In the genomic region with DNA sequence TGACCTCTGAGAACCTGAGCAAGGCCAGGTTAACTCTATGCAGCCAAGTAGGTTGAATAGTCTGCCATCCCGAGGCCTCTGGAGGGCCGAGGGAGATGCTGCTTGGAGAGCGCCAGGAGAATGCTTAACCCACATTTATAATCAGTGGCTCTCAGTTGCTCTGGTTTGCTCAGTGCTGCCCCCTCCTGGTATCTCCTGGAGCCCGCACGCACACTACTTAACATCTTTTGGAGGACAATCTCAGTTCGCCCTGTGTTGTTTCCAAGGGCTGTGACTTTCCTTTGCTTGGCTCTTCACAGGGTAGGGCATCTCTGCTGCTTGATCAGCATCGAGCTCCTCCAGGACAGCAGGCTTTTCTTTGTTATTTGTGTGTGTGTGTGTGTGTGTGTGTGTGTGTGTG, we compare ENCODE assay signal across 8 mouse cellular contexts. TPM values are rescaled to one million over a fixed set of nuclear protein-coding genes. Genes with fewer than 3 reads are reported as not detected.
DNase-seq lines count a peak whose midpoint lies in the region; ATAC-seq and TF ChIP-seq lines count a peak whose summit lies in the region.

No protein-coding gene starts in this region.

- DNase-seq in forebrain, embryonic 10.5 days (ENCODE audit: extremely low spot score, low spot score): peak; percentile 41
- DNase-seq in lung, embryonic 14.5 days: peak; percentile 58
- DNase-seq in lung, postnatal 25 days (ENCODE audit: low spot score): no peak
- DNase-seq in brain, embryonic 14.5 days (ENCODE audit: low read depth): peak; percentile 46
- peak; percentile 22 for DNase-seq in liver, embryonic 13.5 days
- peak; percentile 27 for DNase-seq in thymus, postnatal 0 days (ENCODE audit: low spot score)
- DNase-seq in T-cell, adult 2 months (ENCODE audit: low spot score): no peak

- no peak overlapping the region for H3K4me3 ChIP-seq in forebrain, embryonic 10.5 days
- H3K4me3 ChIP-seq in forebrain, embryonic 12.5 days (replicated peaks): no peak overlapping the region
- no peak overlapping the region for H3K4me3 ChIP-seq in lung, embryonic 14.5 days (ENCODE audit: low read depth, low read length)
- no peak overlapping the region for H3K4me3 ChIP-seq in liver, embryonic 13.5 days (replicated peaks)

- WGBS in forebrain, embryonic 10.5 days: 72% methylated on average over 7 of the region's 7 CpGs
- 61% methylated on average over 7 of the region's 7 CpGs for WGBS in forebrain, embryonic 12.5 days
- 71% methylated on average over 7 of the region's 7 CpGs for WGBS in lung, embryonic 14.5 days
- WGBS in liver, embryonic 13.5 days (ENCODE audit: insufficient replicate concordance): 66% methylated on average over 7 of the region's 7 CpGs

- TF ChIP-seq CTCF in lung, embryonic 14.5 days (IDR thresholded peaks at IDR 0.05; ENCODE audit: low read depth): peak; percentile 71
- TF ChIP-seq CTCF in brain, embryonic 14.5 days (IDR thresholded peaks at IDR 0.05; ENCODE audit: borderline replicate concordance, extremely low read depth, insufficient read depth, insufficient read length): peak; percentile 60

- H3K36me3 ChIP-seq in forebrain, embryonic 10.5 days (replicated peaks): no peaks in the 10 kb centered on the region
- no peaks in the 10 kb centered on the region for H3K36me3 ChIP-seq in forebrain, embryonic 12.5 days (replicated peaks)
- H3K36me3 ChIP-seq in lung, embryonic 14.5 days (ENCODE audit: insufficient read depth): no peaks in the 10 kb centered on the region
- H3K36me3 ChIP-seq in liver, embryonic 13.5 days: no peaks in the 10 kb centered on the region

- H3K9me3 ChIP-seq in forebrain, embryonic 10.5 days: no peaks in the 10 kb centered on the region
- no peaks in the 10 kb centered on the region for H3K9me3 ChIP-seq in forebrain, embryonic 12.5 days
- H3K9me3 ChIP-seq in lung, embryonic 14.5 days (ENCODE audit: low read depth, low read length): no peaks in the 10 kb centered on the region
- no peaks in the 10 kb centered on the region for H3K9me3 ChIP-seq in liver, embryonic 13.5 days (replicated peaks)

- no peak overlapping the region for H3K4me2 ChIP-seq in forebrain, embryonic 12.5 days
- H3K4me2 ChIP-seq in lung, embryonic 14.5 days: no peak overlapping the region
- H3K4me2 ChIP-seq in liver, embryonic 13.5 days: no peak overlapping the region

- no peak for TF ChIP-seq POLR2A in brain, embryonic 14.5 days (IDR thresholded peaks at IDR 0.05; ENCODE audit: borderline replicate concordance, extremely low read depth, insufficient read depth, insufficient read length, poor library complexity, severe bottlenecking)

- H3K9ac ChIP-seq in forebrain, embryonic 12.5 days: no peak overlapping the region
- H3K9ac ChIP-seq in lung, embryonic 14.5 days: no peak overlapping the region
- H3K9ac ChIP-seq in liver, embryonic 13.5 days: no peak overlapping the region

- no peak overlapping the region for H3K27ac ChIP-seq in forebrain, embryonic 10.5 days
- H3K27ac ChIP-seq in forebrain, embryonic 12.5 days: no peak overlapping the region
- no peak overlapping the region for H3K27ac ChIP-seq in lung, embryonic 14.5 days (ENCODE audit: low read depth)
- no peak overlapping the region for H3K27ac ChIP-seq in liver, embryonic 13.5 days

- peaks cover 36% of the 10 kb centered on the region for H3K4me1 ChIP-seq in forebrain, embryonic 10.5 days
- H3K4me1 ChIP-seq in forebrain, embryonic 12.5 days: peaks cover 14% of the 10 kb centered on the region
- peaks cover 6% of the 10 kb centered on the region; the same call in 1 of the 2 replicates for H3K4me1 ChIP-seq in lung, embryonic 14.5 days (ENCODE audit: insufficient read depth)
- no peaks in the 10 kb centered on the region for H3K4me1 ChIP-seq in liver, embryonic 13.5 days (replicated peaks)

- no peak for ATAC-seq in forebrain, embryonic 12.5 days (ENCODE audit: low FRiP score)
- ATAC-seq in lung, embryonic 14.5 days (ENCODE audit: insufficient read depth): no peak
- ATAC-seq in liver, embryonic 13.5 days (ENCODE audit: low read depth): 0 out of 2 replicates have a peak, but pooled peaks have one; percentile 15

- H3K27me3 ChIP-seq in forebrain, embryonic 10.5 days (ENCODE audit: poor library complexity, severe bottlenecking): no peaks in the 10 kb centered on the region
- H3K27me3 ChIP-seq in forebrain, embryonic 12.5 days: 0 out of 2 replicates have a peak, but pooled peaks cover 4% of the 10 kb centered on the region
- no peaks in the 10 kb centered on the region for H3K27me3 ChIP-seq in lung, embryonic 14.5 days (ENCODE audit: insufficient read depth, low read length)
- no peaks in the 10 kb centered on the region for H3K27me3 ChIP-seq in liver, embryonic 13.5 days

RNA-seq across cellular contexts. Expression of a gene that starts 12.1 kb away (rescaled TPM):
- polyA plus RNA-seq in forebrain, embryonic 10.5 days (2016; fragmentation: Nextera tagmentation; extraction: Ambion mirVana): 4.5 TPM in 2 replicates
- polyA plus RNA-seq in forebrain, embryonic 12.5 days (2016; fragmentation: Nextera tagmentation; extraction: Ambion mirVana): 3.4 and 4.0 TPM in 2 replicates
- 32.9 and 33.8 TPM in 2 replicates for polyA plus RNA-seq in lung, embryonic 14.5 days (2014; fragmentation: Nextera tagmentation; extraction: Ambion mirVana)
- polyA plus RNA-seq in brain, embryonic 14.5 days (2012; rRNA removed): 4.1 and 4.2 TPM in 2 replicates
- 2.7 and 2.9 TPM in 2 replicates for polyA plus RNA-seq in liver, embryonic 13.5 days (2015; fragmentation: Nextera tagmentation; extraction: Ambion mirVana)
- 1.9 TPM in 2 replicates for polyA plus RNA-seq in thymus, postnatal 0 days (2015; fragmentation: Nextera tagmentation; extraction: Ambion mirVana)

Comparison
In these comparisons a context has a peak if more than half of its experiments do, and no peak if none do; other contexts are left out.
1. DNase-seq: peak in forebrain, embryonic 10.5 days (single experiment), lung, embryonic 14.5 days (single experiment), brain, embryonic 14.5 days (single experiment), liver, embryonic 13.5 days (single experiment) and thymus, postnatal 0 days (single experiment); none in lung, postnatal 25 days (single experiment) and T-cell, adult 2 months (single experiment).